Mouse (Mus musculus) liver, postnatal 0 days (tissue): Measurements from ENCODE around the gene Prdx4.

ENCODE experiments used
- CTCF ChIP-seq: sonication (generic); IDR thresholded peaks from 2 replicates; pipeline ENCODE4 v1.5.1; 2016; ENCODE audit warnings: antibody characterized with exemption, low read depth
- EP300 ChIP-seq: IDR thresholded peaks from 2 replicates; pipeline ENCODE4 v1.6.1; 2016; ENCODE audit warnings: antibody characterized with exemption, low read depth, mild to moderate bottlenecking

- TF ChIP-seq CTCF (peak; percentile 45), EP300 (no peak)
These were observed 34.9 kb upstream of the Prdx4 start for GRCm38 (mm10) chrX:155375458-155375857.
